Mouse (Mus musculus): ENCODE measurements around the gene Ets1.

- TF ChIP-seq CTCF (IDR thresholded peaks at IDR 0.05; ENCODE audit: control insufficient read depth, insufficient read depth, insufficient replicate concordance, low read depth, low read length) (no peak), POLR2A (IDR thresholded peaks at IDR 0.05; ENCODE audit: control insufficient read depth, low read depth, low read length) (no peak)
Measured at GRCm38 (mm10) chr9:32615986-32616385, 20.0 kb upstream of the Ets1 start.

Measured in testis, adult 2 months (tissue).